Mouse (Mus musculus) MEL (cell line): ENCODE data around the gene Casp4. TPM values are rescaled to one million over a fixed set of nuclear protein-coding genes. Genes with fewer than 3 reads are reported as not detected.

Source experiments
- DNase-seq: peaks from one replicate; pipeline ENCODE4 v3.0.0; 2011; ENCODE audit warnings: low read depth, low spot score
- H3K27ac ChIP-seq: 2 replicates; pipeline ENCODE4 v1.5.1; 2012; ENCODE audit warnings: low read depth, mild to moderate bottlenecking, control low read depth, low read length, moderate library complexity; ENCODE audit not compliant: control insufficient read depth
- H3K27me3 ChIP-seq, 2 experiments: fragments of 150-350 bp in 1 of 2; sonication (generic) in 1 of 2; 2 replicates each; pipeline ENCODE4 v1.6.1; 2012; ENCODE audit warnings: low read length in 2 of 2, mild to moderate bottlenecking in 2 of 2, improper control_type of control experiment in 1 of 2, moderate library complexity in 1 of 2; ENCODE audit not compliant: insufficient read depth in 2 of 2, control insufficient read depth in 1 of 2
- H3K36me3 ChIP-seq, 2 experiments: 2 replicates each; pipeline ENCODE4 v1.6.1; 2012 to 2014; ENCODE audit warnings: low read length in 2 of 2, improper control_type of control experiment in 1 of 2, inconsistent platforms in 1 of 2, mild to moderate bottlenecking in 1 of 2; ENCODE audit not compliant: insufficient read depth in 2 of 2, control insufficient read depth in 1 of 2
- H3K4me1 ChIP-seq, 2 experiments: fragments of 150-350 bp in 1 of 2; sonication (generic) in 1 of 2; 2 replicates each; pipeline ENCODE4 v1.6.1; 2012; ENCODE audit warnings: low read length in 2 of 2, improper control_type of control experiment in 1 of 2, mild to moderate bottlenecking in 1 of 2; ENCODE audit not compliant: insufficient read depth in 2 of 2, control insufficient read depth in 1 of 2
- H3K4me3 ChIP-seq, 2 experiments: fragments of 150-350 bp in 1 of 2; sonication (generic) in 1 of 2; 2 replicates each; pipeline ENCODE4 v1.5.1; 2012; ENCODE audit warnings: low read depth in 2 of 2, low read length in 2 of 2, mild to moderate bottlenecking in 2 of 2, moderate library complexity in 2 of 2, control low read depth in 1 of 2, improper control_type of control experiment in 1 of 2; ENCODE audit not compliant: control insufficient read depth in 1 of 2, insufficient read depth in 1 of 2
- H3K79me2 ChIP-seq: 2 replicates; pipeline ENCODE4 v1.6.1; 2012; ENCODE audit warnings: mild to moderate bottlenecking, low read length, moderate library complexity; ENCODE audit not compliant: control insufficient read depth, poor library complexity, insufficient read depth
- H3K9ac ChIP-seq: 2 replicates; pipeline ENCODE4 v1.6.1; 2012; ENCODE audit warnings: low read depth, mild to moderate bottlenecking, control low read depth, low read length, moderate library complexity; ENCODE audit not compliant: control insufficient read depth, poor library complexity, severe bottlenecking
- H3K9me3 ChIP-seq: fragments of 150-350 bp; sonication (generic); replicated peaks from 2 replicates; pipeline ENCODE4 v1.6.1; 2012; ENCODE audit warnings: mild to moderate bottlenecking, low read length, improper control_type of control experiment, moderate library complexity; ENCODE audit not compliant: insufficient read depth
- CTCF ChIP-seq, 3 experiments: IDR thresholded peaks in 2 of 3; conservative IDR thresholded peaks in 1 of 3; 2 replicates each; pipeline ENCODE4 v1.5.1; 2011 to 2012; ENCODE audit warnings: low read length in 3 of 3, low read depth in 2 of 3, mild to moderate bottlenecking in 2 of 3, improper control_type of control experiment in 1 of 3, inconsistent platforms in 1 of 3, mixed read lengths in 1 of 3, moderate library complexity in 1 of 3; ENCODE audit not compliant: control insufficient read depth in 1 of 3, insufficient read depth in 1 of 3, poor library complexity in 1 of 3, severe bottlenecking in 1 of 3
- ELF1 ChIP-seq: IDR thresholded peaks from 2 replicates; pipeline ENCODE4 v1.6.1; 2014; ENCODE audit warnings: low read depth, mild to moderate bottlenecking, inconsistent platforms, low read length, improper control_type of control experiment, moderate library complexity
- EP300 ChIP-seq, 2 experiments: IDR thresholded peaks; 2 replicates each; pipeline ENCODE4 v1.6.1; 2011; ENCODE audit warnings: improper control_type of control experiment in 2 of 2, low read length in 2 of 2, low read depth in 1 of 2, mild to moderate bottlenecking in 1 of 2
- ETS1 ChIP-seq: IDR thresholded peaks from 2 replicates; pipeline ENCODE4 v1.6.1; 2012; ENCODE audit warnings: low read depth, mild to moderate bottlenecking, inconsistent platforms, low read length, improper control_type of control experiment, moderate library complexity
- GATA1 ChIP-seq: IDR thresholded peaks from 2 replicates; pipeline ENCODE4 v1.6.1; 2011; ENCODE audit warnings: low read depth, low read length, improper control_type of control experiment
- JUND ChIP-seq: IDR thresholded peaks from 2 replicates; pipeline ENCODE4 v1.6.1; 2011; ENCODE audit warnings: low read depth, mild to moderate bottlenecking, improper control_type of control experiment, low read length
- KAT2A ChIP-seq: conservative IDR thresholded peaks from 2 replicates; pipeline ENCODE4 v1.6.1; 2012; ENCODE audit warnings: low read depth, low read length, improper control_type of control experiment, inconsistent platforms
- MAFK ChIP-seq: IDR thresholded peaks from 2 replicates; pipeline ENCODE4 v1.6.1; 2011; ENCODE audit warnings: low read depth, mild to moderate bottlenecking, low read length, improper control_type of control experiment, borderline replicate concordance
- MAX ChIP-seq: IDR thresholded peaks from 2 replicates; pipeline ENCODE4 v1.6.1; 2011; ENCODE audit warnings: low read length, improper control_type of control experiment
- MEF2A ChIP-seq: IDR thresholded peaks from 2 replicates; pipeline ENCODE4 v1.6.1; 2014; ENCODE audit warnings: low read depth, mild to moderate bottlenecking, inconsistent platforms, low read length, improper control_type of control experiment; ENCODE audit not compliant: poor library complexity, insufficient replicate concordance, severe bottlenecking; ENCODE audit errors: extremely low read depth
- MXI1 ChIP-seq: IDR thresholded peaks from 2 replicates; pipeline ENCODE4 v1.6.1; 2011; ENCODE audit warnings: mild to moderate bottlenecking, low read depth, low read length, improper control_type of control experiment
- MYB ChIP-seq: IDR thresholded peaks from 2 replicates; pipeline ENCODE4 v1.6.1; 2011; ENCODE audit warnings: mild to moderate bottlenecking, low read depth, low read length, improper control_type of control experiment
- MYC ChIP-seq: IDR thresholded peaks from 2 replicates; pipeline ENCODE4 v1.6.1; 2011; ENCODE audit warnings: low read depth, mild to moderate bottlenecking, low read length, improper control_type of control experiment, moderate library complexity
- POLR2A ChIP-seq, 2 experiments: IDR thresholded peaks; 2 replicates each; pipeline ENCODE4 v1.6.1; 2011 to 2012; ENCODE audit warnings: low read length in 2 of 2, mild to moderate bottlenecking in 2 of 2, control low read depth in 1 of 2, improper control_type of control experiment in 1 of 2, low read depth in 1 of 2, moderate library complexity in 1 of 2; ENCODE audit not compliant: control insufficient read depth in 1 of 2, insufficient read depth in 1 of 2, poor library complexity in 1 of 2
- RCOR1 ChIP-seq: IDR thresholded peaks from 2 replicates; pipeline ENCODE4 v1.6.1; 2012; ENCODE audit warnings: low read depth, mild to moderate bottlenecking, inconsistent platforms, low read length, improper control_type of control experiment
- SIN3A ChIP-seq: IDR thresholded peaks from 2 replicates; pipeline ENCODE4 v1.6.1; 2012; ENCODE audit warnings: low read length, improper control_type of control experiment, inconsistent platforms
- TAL1 ChIP-seq: IDR thresholded peaks from 2 replicates; pipeline ENCODE4 v1.6.1; 2012; ENCODE audit warnings: mild to moderate bottlenecking, inconsistent platforms, low read length, moderate library complexity, mixed read lengths
- TCF12 ChIP-seq: IDR thresholded peaks from 2 replicates; pipeline ENCODE4 v1.6.1; 2014; ENCODE audit warnings: low read depth, mild to moderate bottlenecking, inconsistent platforms, low read length, improper control_type of control experiment, moderate library complexity
- polyA plus RNA-seq, 2 experiments: library from polyadenylated mRNA; stranded (reverse) in 1 of 2; unstranded in 1 of 2; fragments of >175 nt in 1 of 2; fragments of >200 nt in 1 of 2; gene quantifications; 2 replicates each; pipeline versions ENCODE4 v1.2.1 to v1.2.4; 2012; ENCODE audit warnings: low replicate concordance in 2 of 2, low read depth in 1 of 2; ENCODE audit not compliant: insufficient read length in 2 of 2, insufficient read depth in 1 of 2, missing spikeins in 1 of 2
- total RNA-seq: library from RNA; depleted of rRNA; stranded (reverse); fragments of 300-350 nt; gene quantifications from 2 replicates; pipeline ENCODE4 v1.2.3, GENCODE M21; 2012

The Casp4 gene
- total and polyA plus RNA-seq, 3 experiments: 0.11 to 0.62 TPM; not detected in 1

- no peaks in the 10 kb centered on the region for H3K27me3 ChIP-seq
- peak; percentile 86 for DNase-seq
- no peak overlapping the region for H3K27ac ChIP-seq
- no peaks in the 10 kb centered on the region for H3K79me2 ChIP-seq
- no peak overlapping the region for H3K9ac ChIP-seq
- H3K36me3 ChIP-seq: peaks cover 0 to 6% of the 10 kb centered on the region in 2 experiments; a peak in 2 of 4 replicates
- H3K4me1 ChIP-seq: no peaks in the 10 kb centered on the region; a peak in 1 of 4 replicates
- H3K9me3 ChIP-seq: no peaks in the 10 kb centered on the region
- peak; percentile 97 for TF ChIP-seq TCF12
- no peak for TF ChIP-seq MYC
- 0 out of 2 replicates have a peak, but pooled peaks have one; percentile 30 for TF ChIP-seq MYB
- TF ChIP-seq EP300 (IDR thresholded peaks at IDR 0.05; ENCODE audit: low read depth in 1 of 2, low read length in 2 of 2): peak; percentile 96 to 97
- TF ChIP-seq MEF2A: no peak
- TF ChIP-seq CTCF (IDR thresholded peaks at IDR 0.05 in 2 of 3, conservative IDR thresholded peaks at IDR 0.05 in 1 of 3; ENCODE audit: control insufficient read depth in 1 of 3, insufficient read depth in 1 of 3, low read depth in 2 of 3, low read length in 3 of 3, poor library complexity in 1 of 3, severe bottlenecking in 1 of 3): no peak
- peak; percentile 96 for TF ChIP-seq GATA1
- peak; percentile 76 for TF ChIP-seq TAL1
- peak; percentile 96 for TF ChIP-seq RCOR1
- TF ChIP-seq JUND: 0 out of 2 replicates have a peak, but pooled peaks have one; percentile 58
- no peak for TF ChIP-seq POLR2A (IDR thresholded peaks at IDR 0.05; ENCODE audit: control insufficient read depth in 1 of 2, insufficient read depth in 1 of 2, low read depth in 1 of 2, low read length in 2 of 2, poor library complexity in 1 of 2)
- TF ChIP-seq SIN3A: peak; percentile 50; the same call in 1 of the 2 replicates
- TF ChIP-seq KAT2A: 0 out of 2 replicates have a peak, but pooled peaks have one; percentile 34
- TF ChIP-seq ELF1: 0 out of 2 replicates have a peak, but pooled peaks have one; percentile 24
- TF ChIP-seq ETS1: peak; percentile 62
- TF ChIP-seq MAFK: peak; percentile 60; the same call in 1 of the 2 replicates
- TF ChIP-seq, all 39 proteins: peak for 12
- no peak overlapping the region for H3K4me3 ChIP-seq
Observed at GRCm38 (mm10) chr9:5343092-5343491, 34.5 kb downstream of the Casp4 start.

GRCm38 (mm10) chr9:5344090-5344489, 35.5 kb downstream of the Casp4 start:
- Histone ChIP-seq H3K4me1 (no peaks in the 10 kb centered on the region; a peak in 1 of 4 replicates), H3K9ac (no peak overlapping the region), H3K27me3 (no peaks in the 10 kb centered on the region), H3K36me3 (peaks cover 0 to 6% of the 10 kb centered on the region in 2 experiments; a peak in 2 of 4 replicates), H3K4me3 (no peak overlapping the region), H3K9me3 (no peaks in the 10 kb centered on the region), H3K27ac (no peak overlapping the region), H3K79me2 (no peaks in the 10 kb centered on the region)
- no peak for DNase-seq
- TF ChIP-seq MAX: no peak
- TF ChIP-seq MXI1: no peak
